Mouse (Mus musculus) erythroblast, embryonic 14.5 days (primary cell): ENCODE results near the gene St5.

ENCODE experiments used
- GATA1 ChIP-seq: IDR thresholded peaks from 2 replicates; pipeline ENCODE4 v1.6.1; 2012; ENCODE audit warnings: low read length, inconsistent platforms, mixed read lengths
- TAL1 ChIP-seq: IDR thresholded peaks from 3 replicates; pipeline ENCODE4 v1.6.1; 2012; ENCODE audit warnings: low read length, inconsistent platforms, mixed read lengths

- no peak for TF ChIP-seq TAL1
- TF ChIP-seq GATA1: no peak
Observed at GRCm38 (mm10) chr7:109533888-109534287, 169.5 kb downstream of the St5 start.
